Mouse (Mus musculus) layer of hippocampus, postnatal 36 days (tissue): Measurements from ENCODE around the gene Afap1. TPM values are rescaled to one million over a fixed set of nuclear protein-coding genes. Genes with fewer than 3 reads are reported as not detected.
A peak's percentile ranks its signal among the peaks of the same experiment; 100 is the strongest.

Experiments
- DNase-seq, 2 experiments: peaks; one replicate each; pipeline ENCODE4 v3.0.0; 2022
- total RNA-seq, 2 experiments: library from RNA; stranded (reverse); gene quantifications; 2 replicates each; pipeline ENCODE4 v1.2.3; 2021

Gene Afap1
- total RNA-seq, 2 experiments from 2014 or later = 29.1 to 30.0 TPM

DNA sequence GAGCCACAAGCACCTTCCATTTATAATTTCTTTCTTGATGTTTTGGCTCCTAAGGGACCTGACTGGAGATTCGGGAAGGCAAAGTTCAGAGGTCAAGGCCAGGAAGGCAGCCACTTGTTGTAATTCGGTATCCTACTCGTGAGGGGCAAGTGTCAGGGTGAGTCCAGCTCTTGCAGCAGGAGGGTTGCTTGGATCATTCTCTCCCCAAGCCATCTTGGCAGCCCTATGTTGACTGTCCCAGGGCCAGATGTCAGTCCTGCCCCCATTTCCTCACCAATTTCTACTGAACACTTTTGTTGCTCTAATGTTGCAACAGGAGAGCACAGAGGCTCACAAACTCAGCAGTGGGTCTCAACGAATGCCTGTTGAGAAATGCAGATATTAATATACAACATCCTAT lies 5.0 kb downstream of the Afap1 start:
- no peak for DNase-seq

DNA sequence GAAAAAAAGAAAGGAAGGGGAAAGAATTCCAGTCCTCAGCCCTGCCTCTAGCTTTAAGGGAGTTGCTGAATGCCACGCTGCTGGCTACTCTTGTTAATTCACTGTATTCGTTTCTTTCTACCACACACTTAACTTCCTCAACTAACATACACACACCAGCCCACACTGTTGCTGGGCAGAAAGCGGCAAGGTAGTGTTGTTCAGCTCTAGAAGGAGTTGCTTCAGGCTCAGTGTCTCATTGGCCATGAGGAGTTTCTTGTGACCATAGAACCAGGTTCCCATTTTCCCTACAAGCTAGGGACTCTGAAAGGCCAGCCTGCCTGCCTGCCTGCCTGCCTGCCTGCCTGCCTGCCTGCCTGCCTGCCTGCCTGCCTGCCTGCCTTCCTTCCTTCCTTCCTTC lies 5.9 kb downstream of the Afap1 start:
- no peak for DNase-seq

DNA sequence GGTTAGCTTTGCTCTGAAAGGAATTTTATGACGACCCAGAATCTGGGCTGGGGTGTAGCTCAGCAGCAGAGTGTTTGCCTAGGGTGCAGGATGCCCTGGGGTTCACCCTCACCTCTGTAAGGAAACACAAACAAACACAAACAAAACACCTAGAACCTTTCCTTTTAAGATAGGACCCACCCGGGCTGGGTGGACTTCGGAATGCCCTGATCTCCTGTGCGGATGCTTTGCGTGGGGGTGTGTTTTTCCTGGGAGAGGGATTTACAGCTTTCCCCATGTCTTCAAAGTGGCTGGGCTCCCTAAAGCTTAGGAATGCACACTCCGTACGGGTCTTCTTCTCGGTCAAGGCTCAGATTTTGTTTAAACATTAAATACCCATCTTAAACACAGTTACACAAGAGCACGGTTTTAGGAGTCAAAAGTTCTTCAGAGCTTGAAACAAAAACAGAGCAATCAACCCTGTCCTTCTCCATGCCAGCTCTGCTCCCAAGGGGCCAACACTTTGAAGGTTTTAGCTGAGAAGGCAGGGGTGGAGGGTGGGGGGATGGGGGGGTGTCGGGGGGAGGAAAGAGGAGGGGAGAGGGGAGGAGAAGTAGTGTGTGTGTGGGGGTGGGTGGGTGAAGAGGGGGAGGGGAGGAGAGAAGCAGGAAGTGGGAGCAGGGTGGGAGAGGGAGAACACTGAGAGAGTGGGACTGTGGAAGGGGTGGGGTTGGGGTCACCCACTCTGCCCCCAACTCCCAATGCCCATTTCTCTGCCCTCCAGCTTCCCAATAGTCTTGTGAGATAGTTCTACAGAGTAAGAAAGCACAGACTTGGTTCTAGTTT lies 7.5 kb downstream of the Afap1 start:
- no peak for DNase-seq

GRCm38 (mm10) chr5:35901226-35901809 lies 8.2 kb downstream of the Afap1 start:
- no peak for DNase-seq

DNA sequence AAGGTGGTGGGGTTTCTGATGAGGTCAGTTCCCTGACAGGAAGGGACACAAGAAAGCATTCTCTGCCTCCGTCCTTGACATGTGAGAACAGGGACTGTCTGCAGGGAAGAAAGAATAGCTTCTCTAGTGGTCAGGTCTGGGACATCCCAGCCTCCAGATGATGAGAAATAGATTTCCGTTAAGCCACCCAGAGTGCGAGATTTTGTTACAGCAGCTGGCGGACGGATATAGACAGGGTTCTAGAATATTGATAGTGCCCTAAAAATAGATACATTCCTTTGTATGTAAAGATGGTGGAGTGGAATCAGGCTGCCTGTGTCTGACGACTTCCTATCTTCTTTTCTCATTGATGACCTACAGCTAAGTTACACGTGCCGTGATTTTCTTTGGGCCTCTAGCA lies 10.3 kb downstream of the Afap1 start:
- DNase-seq = no peak

DNA sequence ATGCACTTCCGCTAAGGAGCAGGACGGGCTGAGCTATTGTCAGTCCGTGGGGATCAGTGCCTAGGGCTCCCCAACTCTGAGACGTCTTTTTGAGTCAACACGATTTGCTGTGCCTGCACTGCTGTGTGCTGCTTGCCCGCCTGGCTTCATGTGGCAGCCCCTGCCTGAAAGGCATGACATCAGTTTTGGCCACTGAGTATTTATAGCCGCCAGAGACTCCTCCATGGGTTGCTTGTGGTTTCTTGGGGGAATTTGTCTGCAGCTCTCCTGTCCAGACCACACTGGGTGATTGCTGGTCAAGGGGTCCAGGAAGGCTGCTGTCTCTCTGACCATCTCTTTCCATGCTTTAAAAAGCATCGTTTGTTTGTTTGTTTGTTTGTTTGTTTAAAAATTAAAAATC lies 12.2 kb downstream of the Afap1 start:
- DNase-seq = no peak

GRCm38 (mm10) chr5:35907090-35907489 lies 14.0 kb downstream of the Afap1 start:
- no peak for DNase-seq

DNA sequence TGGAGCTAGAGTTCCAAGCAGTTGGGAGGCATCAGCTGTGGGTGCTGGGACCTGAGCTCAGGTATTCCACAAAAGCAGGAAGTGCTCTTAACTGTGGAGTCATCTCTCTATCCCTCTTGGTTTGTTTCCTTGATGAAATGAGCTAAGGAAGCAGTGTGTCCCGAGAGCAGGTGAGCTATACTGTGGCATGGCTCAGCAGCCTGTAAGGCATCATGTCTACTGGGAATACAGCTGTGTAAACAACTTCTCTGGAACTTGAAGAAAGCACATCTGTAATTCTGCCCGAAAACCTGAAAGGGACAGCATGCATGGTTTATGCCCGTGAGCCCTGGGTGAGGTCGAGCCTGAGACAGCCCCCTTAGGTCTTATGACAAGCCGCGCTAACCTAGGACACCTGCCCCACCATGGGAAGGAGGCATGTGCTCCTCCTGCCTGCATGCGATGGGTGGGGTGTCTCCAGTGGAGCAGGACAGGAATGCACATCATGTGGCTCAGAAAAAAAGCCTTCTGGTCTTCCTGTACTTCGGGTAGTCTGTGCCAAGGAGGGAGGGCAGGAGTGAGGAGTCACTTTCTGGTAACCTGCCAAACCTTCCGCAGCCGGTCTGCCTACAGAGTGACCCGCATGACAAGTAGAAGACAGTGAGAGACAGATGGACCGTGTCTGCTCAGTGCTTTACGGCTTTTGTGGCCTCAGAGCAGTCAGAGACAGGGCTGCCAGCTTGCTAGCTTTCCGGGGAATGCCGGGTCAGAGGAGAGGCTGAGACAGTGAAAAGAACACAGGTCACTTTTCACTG lies 14.7 kb downstream of the Afap1 start:
- peak in 1 of 2 experiments; percentile 60 for DNase-seq

- no peak for DNase-seq
These were observed 15.7 kb downstream of the Afap1 start for GRCm38 (mm10) chr5:35908626-35909443.

DNA sequence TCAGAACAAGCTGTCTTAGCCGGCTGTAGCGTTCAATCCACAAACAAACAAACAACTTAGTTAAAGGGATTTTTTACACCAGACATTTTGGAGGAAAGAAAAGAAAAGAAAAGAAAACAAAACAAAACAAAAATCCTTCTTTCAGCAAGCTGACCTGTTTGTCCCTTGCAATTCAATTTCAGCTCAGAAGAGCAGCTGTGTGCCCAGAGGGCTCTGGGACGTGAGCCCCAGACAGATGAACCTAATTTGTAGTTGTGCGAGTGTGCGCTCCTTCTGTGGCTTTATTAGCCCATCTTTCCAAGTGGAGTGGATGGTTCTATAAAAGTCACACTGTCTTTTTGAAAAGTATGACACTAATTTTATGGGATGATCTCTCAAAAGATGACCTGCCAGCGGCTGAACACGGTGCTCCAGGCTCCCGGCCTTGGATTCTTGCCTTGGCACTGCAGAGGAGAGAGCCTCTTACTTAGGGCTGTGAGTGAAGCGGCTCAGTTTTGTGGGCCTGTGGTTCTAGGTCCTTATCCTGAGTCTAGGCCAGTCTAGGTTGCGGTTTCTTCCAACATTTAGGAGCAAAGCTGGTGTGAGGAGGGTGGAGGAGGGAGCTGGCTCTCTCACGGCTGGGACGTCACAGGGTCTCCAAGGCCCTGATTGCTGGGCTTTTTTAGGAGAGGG lies 22.6 kb downstream of the Afap1 start:
- no peak for DNase-seq

GRCm38 (mm10) chr5:35916666-35917065 lies 23.5 kb downstream of the Afap1 start:
- DNase-seq = no peak

- DNase-seq = peak; percentile 44 to 46
These were observed 25.3 kb downstream of the Afap1 start for GRCm38 (mm10) chr5:35918387-35918786.

DNA sequence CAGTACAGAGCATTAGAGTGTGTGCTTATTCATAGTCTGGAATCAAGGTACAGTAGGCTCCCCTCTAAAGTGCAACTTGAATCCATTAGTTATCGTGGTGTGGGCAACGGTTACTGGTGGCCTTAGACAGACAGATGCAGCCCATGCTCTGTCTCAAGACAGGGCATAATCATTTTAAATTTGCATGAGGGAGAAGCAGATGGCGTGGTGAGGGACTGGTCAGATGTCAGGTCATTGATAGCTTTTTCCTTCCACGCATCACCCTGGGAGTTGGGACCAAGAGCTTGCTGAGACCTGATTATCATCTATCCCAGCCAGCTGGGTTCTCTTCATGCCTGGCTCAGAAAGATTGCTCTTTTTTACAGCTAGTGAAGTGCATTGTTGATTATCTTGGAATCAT lies 27.0 kb downstream of the Afap1 start:
- no peak for DNase-seq

GRCm38 (mm10) chr5:35920557-35920956 lies 27.4 kb downstream of the Afap1 start:
- DNase-seq = no peak

DNA sequence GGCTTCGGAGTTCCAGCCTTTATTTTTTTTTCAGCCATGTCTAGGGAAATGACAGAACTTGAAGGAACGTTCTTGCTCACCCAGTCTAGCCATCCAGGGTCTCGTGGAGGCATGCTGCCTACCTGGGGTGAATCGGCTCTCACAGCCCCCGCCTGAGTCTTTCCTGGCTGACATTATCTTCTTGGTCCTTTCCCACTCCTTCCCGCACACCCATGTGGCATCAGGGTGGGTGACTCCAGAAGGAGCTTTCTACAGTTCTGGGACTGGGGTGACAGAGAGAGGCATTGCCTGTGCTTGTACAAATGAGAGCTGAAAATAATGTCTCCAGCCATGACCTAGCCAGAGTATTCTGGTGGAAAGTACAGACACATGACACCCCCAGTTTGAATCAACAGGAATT lies 28.0 kb downstream of the Afap1 start:
- no peak for DNase-seq

DNA sequence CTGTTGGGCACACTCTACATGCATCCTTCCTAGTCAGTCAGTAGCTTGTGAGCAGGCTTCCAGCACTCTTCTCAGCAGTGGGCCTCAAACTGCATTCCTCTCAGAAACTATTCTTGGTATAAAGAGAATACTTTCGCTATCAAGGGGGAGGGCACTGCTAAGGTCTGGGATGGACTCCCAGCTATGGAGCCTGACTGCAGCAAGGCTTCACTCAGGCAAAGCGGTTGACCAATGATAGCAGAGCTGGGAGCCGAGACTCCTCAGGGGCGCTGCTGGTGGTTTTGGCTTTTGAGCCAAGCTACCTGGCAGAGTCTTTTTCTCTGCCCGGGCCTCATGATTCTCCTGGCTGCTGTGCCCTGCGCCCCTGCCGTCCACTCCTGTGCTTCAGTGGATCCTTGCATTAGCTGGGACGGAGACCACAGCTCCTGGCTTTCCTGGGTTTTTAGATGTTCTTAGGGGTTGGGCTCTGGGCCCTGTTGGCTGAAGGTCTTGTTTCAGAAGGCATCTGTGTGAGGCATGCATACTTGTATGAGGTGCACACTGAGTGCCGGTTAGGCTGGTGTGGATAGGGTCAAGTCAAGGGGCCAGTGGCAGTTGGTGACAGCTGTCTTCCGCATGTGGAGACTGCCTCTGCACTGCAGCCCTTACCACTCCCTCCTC lies 28.6 kb downstream of the Afap1 start:
- DNase-seq = no peak

DNA sequence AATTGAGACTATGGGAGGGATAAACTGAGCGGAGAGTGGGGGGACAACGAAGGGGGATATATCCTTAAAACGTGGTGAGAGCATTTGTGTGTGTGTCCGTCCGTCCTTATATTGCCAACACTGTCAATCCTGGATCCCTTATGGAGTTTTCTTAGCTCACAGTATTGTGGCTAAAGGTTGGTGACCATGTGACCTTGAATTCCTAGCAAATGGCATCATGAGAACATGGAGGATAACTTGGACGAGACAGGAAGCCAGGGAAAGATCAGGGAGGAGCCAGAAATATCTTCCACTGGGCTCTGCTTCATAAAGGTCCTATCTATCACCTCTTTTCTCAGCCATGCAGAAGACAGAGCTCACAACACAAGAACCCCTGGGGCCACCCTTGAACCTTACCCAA lies 30.3 kb downstream of the Afap1 start:
- DNase-seq = no peak

DNA sequence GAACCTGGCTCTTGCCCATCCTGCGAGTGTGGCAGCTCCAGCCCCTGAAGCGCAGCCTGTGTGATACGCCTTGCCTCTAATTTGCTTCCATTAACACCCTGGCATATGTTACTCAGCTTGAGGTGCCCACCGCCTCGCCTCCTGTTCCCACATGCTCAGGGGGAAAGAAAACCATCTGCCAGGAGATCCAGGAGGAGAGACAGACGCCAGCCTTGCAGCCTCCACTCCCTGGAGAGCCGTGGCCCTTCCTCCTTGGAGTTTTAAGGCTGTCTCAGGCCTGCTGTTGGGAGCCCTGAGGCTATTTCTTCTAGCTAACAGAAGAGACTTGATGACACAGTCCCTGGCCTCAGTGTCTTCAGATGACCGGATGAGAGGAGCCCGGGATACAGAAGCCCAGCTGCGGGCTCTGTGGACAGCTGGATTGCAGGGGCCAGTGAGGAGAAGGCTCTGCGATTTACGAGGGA lies 32.1 kb downstream of the Afap1 start:
- peak; percentile 40 to 50 for DNase-seq

GRCm38 (mm10) chr5:35926511-35926910 lies 33.4 kb downstream of the Afap1 start:
- no peak for DNase-seq

GRCm38 (mm10) chr5:35931296-35931695 lies 38.2 kb downstream of the Afap1 start:
- DNase-seq = no peak

DNA sequence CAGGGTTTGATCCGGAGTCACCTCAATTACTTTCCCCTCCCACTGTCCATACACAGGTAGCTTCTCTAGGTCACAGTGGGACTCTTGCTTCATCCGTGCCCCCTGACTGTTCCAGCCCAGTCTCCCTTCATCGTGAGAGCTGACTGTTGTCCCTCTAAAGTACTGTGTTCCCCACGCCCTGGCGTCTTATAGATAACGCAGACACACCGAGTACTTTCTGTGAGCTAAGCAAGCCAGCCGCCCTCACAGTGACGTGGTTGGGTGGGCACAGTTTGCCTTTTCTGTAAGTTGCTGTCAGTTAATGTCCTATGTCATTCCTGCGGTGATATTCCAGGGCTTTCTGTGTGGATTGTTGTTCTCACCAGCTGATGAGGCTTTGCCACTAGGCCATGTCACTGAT lies 39.9 kb downstream of the Afap1 start:
- DNase-seq = no peak
